Mouse (Mus musculus): Measurements from ENCODE around the gene 2310039H08Rik. TPM values are rescaled to one million over a fixed set of nuclear protein-coding genes. Genes with fewer than 3 reads are reported as not detected.

2310039H08Rik gene
- polyA plus RNA-seq, 1 experiment, result 13.9 TPM

DNA sequence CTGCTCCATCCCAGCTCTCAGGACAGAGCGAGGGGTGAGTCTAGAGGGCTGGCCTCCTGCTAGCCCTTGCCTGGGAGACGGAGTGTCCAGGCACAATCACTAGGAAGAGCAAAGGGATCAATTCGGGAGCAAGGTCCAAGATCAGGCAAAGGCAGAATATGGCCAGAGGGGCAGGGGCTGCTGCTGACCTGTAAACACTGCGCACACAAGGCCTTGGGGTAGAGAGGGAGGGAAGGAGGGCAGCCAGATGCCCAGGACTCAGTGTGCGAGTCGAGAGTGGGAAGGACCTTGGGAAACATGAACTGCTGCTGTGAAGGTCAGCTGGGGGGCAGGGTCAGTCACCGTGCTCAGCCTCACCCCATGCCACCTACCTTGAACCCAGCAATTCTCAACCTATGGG, 37.1 kb upstream of the 2310039H08Rik start:
- TF ChIP-seq POLR2A (IDR thresholded peaks at IDR 0.05; ENCODE audit: low read depth, low read length), result no peak
- no peaks in the 10 kb centered on the region for H3K4me1 ChIP-seq (ENCODE audit: control insufficient read depth, insufficient read depth, low read length)
- H3K4me3 ChIP-seq (ENCODE audit: insufficient read depth, low read length), result no peak overlapping the region
- H3K27ac ChIP-seq (ENCODE audit: insufficient read depth, low read length), result no peak overlapping the region

DNA sequence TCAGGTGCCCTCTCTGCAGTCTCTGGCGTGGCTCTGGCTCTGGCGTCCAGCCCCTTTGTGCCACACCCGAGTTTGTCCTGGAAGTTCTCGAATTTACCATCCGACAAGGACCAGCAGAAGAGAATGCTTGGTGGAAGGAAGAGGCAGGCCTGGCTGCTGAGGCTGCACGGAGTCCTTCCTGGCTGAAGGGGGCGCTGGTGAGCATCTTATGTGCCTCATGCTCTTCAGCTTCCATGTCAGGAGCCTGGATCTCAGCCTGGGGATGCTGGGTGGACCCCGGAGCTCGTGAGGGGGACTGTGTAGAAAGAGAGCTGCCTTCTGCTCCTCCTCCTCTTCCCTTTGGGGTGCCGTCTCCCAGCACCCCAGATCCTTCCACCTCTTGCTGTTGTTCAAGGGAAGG, 36.3 kb upstream of the 2310039H08Rik start:
- Histone ChIP-seq H3K4me3 (ENCODE audit: insufficient read depth, low read length) (no peak overlapping the region), H3K27ac (ENCODE audit: insufficient read depth, low read length) (no peak overlapping the region), H3K4me1 (ENCODE audit: control insufficient read depth, insufficient read depth, low read length) (no peaks in the 10 kb centered on the region)
- TF ChIP-seq CTCF (IDR thresholded peaks at IDR 0.05; ENCODE audit: borderline replicate concordance, insufficient read depth, low read length) (peak; percentile 33; the same call in 1 of the 2 replicates), POLR2A (IDR thresholded peaks at IDR 0.05; ENCODE audit: low read depth, low read length) (no peak)

DNA sequence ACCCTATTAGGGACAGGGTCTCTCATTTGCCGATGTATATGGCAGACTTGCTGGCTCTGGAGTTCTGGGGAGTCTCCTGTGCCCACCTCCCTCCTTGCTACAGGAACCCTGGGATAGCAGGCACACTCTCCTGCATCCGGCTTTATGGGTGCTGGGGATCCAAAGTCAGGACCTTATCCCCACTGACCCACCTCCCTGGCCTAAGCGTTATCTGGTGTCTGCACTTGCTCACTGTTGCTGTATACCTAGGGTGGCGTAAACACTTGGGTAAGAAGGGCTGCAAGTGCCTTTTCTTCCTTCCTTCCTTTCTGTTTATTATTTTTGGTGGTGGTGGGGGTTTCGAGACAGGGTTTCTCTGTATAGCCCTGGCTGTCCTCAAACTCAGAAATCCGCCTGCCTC, 31.1 kb upstream of the 2310039H08Rik start:
- TF ChIP-seq POLR2A (IDR thresholded peaks at IDR 0.05; ENCODE audit: low read depth, low read length) (no peak), CTCF (IDR thresholded peaks at IDR 0.05; ENCODE audit: borderline replicate concordance, insufficient read depth, low read length) (no peak)
- Histone ChIP-seq H3K4me1 (ENCODE audit: control insufficient read depth, insufficient read depth, low read length) (no peaks in the 10 kb centered on the region), H3K4me3 (ENCODE audit: insufficient read depth, low read length) (no peak overlapping the region), H3K27ac (ENCODE audit: insufficient read depth, low read length) (no peak overlapping the region)

DNA sequence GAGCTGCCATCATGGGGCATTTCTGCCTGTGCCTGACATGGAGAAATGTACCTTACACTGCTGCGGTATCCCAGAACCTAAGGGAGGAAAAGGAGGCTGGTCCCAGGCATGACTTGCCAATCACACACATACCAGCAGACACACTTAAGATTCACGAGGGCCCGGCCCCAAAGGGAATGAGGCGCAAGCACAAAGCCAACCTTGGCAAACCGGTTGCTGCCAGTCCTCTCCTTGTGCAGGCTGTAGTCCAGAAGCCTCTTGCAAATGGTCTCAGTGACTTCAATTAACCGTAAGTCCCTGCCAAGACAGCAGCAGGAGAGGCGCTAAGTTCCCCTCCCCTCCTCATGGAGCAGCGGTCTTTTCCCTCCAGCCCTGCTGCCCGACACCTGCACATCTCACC, 29.4 kb upstream of the 2310039H08Rik start:
- H3K27ac ChIP-seq (ENCODE audit: insufficient read depth, low read length), result no peak overlapping the region
- no peak overlapping the region for H3K4me3 ChIP-seq (ENCODE audit: insufficient read depth, low read length)
- no peaks in the 10 kb centered on the region for H3K4me1 ChIP-seq (ENCODE audit: control insufficient read depth, insufficient read depth, low read length)
- TF ChIP-seq POLR2A (IDR thresholded peaks at IDR 0.05; ENCODE audit: low read depth, low read length), result no peak
- TF ChIP-seq CTCF (IDR thresholded peaks at IDR 0.05; ENCODE audit: borderline replicate concordance, insufficient read depth, low read length), result no peak

DNA sequence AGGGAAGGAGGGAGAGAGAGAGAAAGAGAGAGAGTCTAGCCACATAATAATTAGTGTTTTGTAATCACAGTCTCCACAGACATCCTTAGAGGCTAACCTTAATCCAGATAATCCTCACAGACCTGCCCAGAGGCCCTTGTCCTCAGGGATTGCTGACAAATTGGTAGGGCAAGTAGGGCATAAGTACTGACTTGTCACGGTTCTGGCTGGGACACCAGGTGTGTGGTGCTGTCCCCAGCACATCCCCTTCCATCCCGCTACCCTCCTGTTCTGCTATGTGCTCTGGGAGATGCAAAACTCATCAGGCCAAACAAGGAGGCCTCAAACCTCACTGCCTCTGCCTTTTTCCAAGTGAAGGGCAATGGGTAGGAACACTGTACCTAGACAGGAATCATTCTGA, 26.9 kb upstream of the 2310039H08Rik start:
- H3K4me1 ChIP-seq (ENCODE audit: control insufficient read depth, insufficient read depth, low read length), result no peaks in the 10 kb centered on the region
- TF ChIP-seq CTCF (IDR thresholded peaks at IDR 0.05; ENCODE audit: borderline replicate concordance, insufficient read depth, low read length) (no peak), POLR2A (IDR thresholded peaks at IDR 0.05; ENCODE audit: low read depth, low read length) (no peak)
- no peak overlapping the region for H3K27ac ChIP-seq (ENCODE audit: insufficient read depth, low read length)
- no peak overlapping the region for H3K4me3 ChIP-seq (ENCODE audit: insufficient read depth, low read length)

DNA sequence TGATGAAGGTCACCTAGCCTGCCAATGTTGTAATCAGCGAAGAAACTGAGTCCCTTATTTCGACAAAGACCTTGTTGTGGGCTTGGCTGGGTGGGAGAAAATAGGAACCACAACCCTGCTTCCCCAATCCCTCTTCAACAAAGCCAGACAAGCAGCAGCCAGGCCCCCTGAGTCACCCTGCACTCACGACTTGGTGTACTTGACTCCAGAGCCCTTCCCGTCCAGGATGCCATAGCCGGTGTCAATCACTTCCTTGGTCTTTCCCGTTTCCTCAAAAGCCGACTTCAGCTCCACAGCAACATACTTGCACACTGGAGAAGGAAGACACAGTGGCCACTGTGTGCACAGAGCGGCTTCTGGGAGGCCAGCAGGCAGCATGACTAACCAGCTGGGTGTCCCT, 25.2 kb upstream of the 2310039H08Rik start:
- Histone ChIP-seq H3K27ac (ENCODE audit: insufficient read depth, low read length) (no peak overlapping the region), H3K4me3 (ENCODE audit: insufficient read depth, low read length) (no peak overlapping the region), H3K4me1 (ENCODE audit: control insufficient read depth, insufficient read depth, low read length) (0 out of 2 replicates have a peak, but pooled peaks cover 5% of the 10 kb centered on the region)
- TF ChIP-seq POLR2A (IDR thresholded peaks at IDR 0.05; ENCODE audit: low read depth, low read length), result no peak
- no peak for TF ChIP-seq CTCF (IDR thresholded peaks at IDR 0.05; ENCODE audit: borderline replicate concordance, insufficient read depth, low read length)

DNA sequence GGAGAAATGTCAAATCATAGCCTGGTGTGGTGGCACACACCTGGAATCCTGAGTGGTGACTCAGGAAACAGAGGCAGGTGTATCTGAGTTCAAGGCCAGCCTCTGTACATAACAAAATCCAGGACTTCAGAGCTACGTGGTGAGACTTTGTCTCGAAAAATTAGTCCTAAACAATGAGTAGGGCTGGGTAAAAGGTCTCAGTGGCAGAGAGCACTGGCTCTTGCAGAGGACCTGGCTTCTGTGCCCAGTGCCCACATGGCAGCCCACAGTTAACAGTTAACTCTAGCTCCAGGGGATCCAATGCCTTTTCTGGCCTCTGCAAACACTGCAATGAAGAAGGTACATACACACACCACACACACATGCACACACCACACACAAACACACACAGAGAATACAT, 24.6 kb upstream of the 2310039H08Rik start:
- TF ChIP-seq POLR2A (IDR thresholded peaks at IDR 0.05; ENCODE audit: low read depth, low read length) (no peak), CTCF (IDR thresholded peaks at IDR 0.05; ENCODE audit: borderline replicate concordance, insufficient read depth, low read length) (no peak)
- H3K27ac ChIP-seq (ENCODE audit: insufficient read depth, low read length), result no peak overlapping the region
- no peak overlapping the region for H3K4me3 ChIP-seq (ENCODE audit: insufficient read depth, low read length)
- H3K4me1 ChIP-seq (ENCODE audit: control insufficient read depth, insufficient read depth, low read length), result 0 out of 2 replicates have a peak, but pooled peaks cover 5% of the 10 kb centered on the region

DNA sequence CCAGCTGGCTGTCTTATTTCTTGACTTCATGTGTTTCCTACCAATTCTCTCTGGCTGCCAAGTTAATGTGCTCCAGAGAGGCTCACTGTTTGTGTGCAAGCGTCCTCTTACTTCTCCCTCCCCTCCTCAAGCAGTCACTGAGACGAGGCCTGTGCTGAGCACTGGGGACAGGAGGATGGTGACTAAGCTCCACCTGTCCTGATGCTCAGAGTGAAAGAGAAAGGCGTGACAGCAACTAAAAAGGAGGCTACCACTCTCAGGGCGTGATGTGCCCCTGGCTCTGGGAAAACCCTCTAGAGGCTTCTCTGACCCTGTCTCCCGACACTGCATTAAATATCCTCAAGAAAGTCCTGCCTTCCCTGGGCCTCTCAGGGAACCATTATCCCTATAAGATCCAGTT, 23.2 kb upstream of the 2310039H08Rik start:
- H3K4me3 ChIP-seq (ENCODE audit: insufficient read depth, low read length), result no peak overlapping the region
- 0 out of 2 replicates have a peak, but pooled peaks cover 5% of the 10 kb centered on the region for H3K4me1 ChIP-seq (ENCODE audit: control insufficient read depth, insufficient read depth, low read length)
- no peak for TF ChIP-seq CTCF (IDR thresholded peaks at IDR 0.05; ENCODE audit: borderline replicate concordance, insufficient read depth, low read length)
- no peak for TF ChIP-seq POLR2A (IDR thresholded peaks at IDR 0.05; ENCODE audit: low read depth, low read length)
- H3K27ac ChIP-seq (ENCODE audit: insufficient read depth, low read length), result no peak overlapping the region

DNA sequence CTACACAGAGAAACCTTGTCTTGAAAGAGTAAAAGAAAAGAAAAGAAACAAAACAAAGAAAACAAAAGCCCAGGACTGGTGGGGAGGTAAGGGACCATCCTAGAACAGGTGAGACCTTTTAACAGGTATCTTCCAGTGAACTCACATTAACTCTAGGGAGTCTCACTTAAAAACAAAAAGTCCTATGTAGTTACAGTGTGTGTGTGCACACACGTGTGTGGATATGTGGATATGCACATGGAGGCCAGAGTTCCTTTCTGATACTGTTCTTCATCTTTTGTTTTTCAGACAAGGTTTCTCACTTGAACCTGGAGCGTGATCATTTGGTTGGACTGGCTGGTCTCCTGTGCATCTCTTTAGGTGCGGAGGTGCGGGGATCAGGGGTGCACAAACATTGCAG, 21.9 kb upstream of the 2310039H08Rik start:
- Histone ChIP-seq H3K4me3 (ENCODE audit: insufficient read depth, low read length) (peak overlapping the region; percentile 78; the same call in 1 of the 2 replicates), H3K27ac (ENCODE audit: insufficient read depth, low read length) (no peak overlapping the region), H3K4me1 (ENCODE audit: control insufficient read depth, insufficient read depth, low read length) (0 out of 2 replicates have a peak, but pooled peaks cover 5% of the 10 kb centered on the region)
- TF ChIP-seq CTCF (IDR thresholded peaks at IDR 0.05; ENCODE audit: borderline replicate concordance, insufficient read depth, low read length) (no peak), POLR2A (IDR thresholded peaks at IDR 0.05; ENCODE audit: low read depth, low read length) (no peak)

DNA sequence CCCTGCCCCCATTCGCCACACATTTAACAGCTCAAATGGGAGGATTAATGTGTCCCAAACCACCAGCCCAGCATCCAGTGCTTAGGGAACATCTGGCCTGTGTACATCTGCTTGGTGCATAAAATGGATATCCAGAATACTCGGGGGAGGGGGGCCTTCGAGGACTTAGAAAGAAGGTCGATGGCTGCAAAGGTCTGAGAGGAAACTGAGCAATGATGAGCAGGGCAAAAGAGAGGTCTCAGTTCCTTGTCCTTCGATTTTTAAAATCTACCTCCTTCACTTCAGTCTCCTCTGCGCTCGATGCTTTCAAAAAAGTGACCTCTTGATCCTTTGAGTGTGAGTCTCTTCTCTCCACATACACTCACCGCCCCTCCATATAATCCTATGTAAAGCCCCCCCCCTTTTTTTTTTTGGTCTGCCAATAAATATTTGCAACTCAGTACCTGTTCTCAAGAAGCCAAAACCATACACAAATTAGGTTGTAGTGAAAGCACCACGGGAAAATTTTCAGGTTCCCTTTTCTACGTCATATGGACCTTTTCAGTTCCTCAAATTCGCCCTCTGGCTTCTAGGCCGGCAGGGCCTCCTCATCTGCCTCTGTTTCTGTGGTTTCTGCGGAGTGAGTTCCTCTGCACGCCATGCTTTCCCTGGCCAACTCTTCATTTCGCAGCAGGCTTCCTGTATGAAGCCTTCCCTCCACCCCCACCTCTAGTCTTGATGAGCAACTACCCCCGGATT, 21.2 kb upstream of the 2310039H08Rik start:
- Histone ChIP-seq H3K4me3 (ENCODE audit: insufficient read depth, low read length) (peak overlapping the region; percentile 78), H3K27ac (ENCODE audit: insufficient read depth, low read length) (peak overlapping the region; percentile 64), H3K4me1 (ENCODE audit: control insufficient read depth, insufficient read depth, low read length) (0 out of 2 replicates have a peak, but pooled peaks cover 5% of the 10 kb centered on the region)
- TF ChIP-seq POLR2A (IDR thresholded peaks at IDR 0.05; ENCODE audit: low read depth, low read length) (no peak; the same call in 1 of the 2 replicates), CTCF (IDR thresholded peaks at IDR 0.05; ENCODE audit: borderline replicate concordance, insufficient read depth, low read length) (no peak)
